Comparison of ENCODE assay signal across 13 mouse cellular contexts in the genomic region with DNA sequence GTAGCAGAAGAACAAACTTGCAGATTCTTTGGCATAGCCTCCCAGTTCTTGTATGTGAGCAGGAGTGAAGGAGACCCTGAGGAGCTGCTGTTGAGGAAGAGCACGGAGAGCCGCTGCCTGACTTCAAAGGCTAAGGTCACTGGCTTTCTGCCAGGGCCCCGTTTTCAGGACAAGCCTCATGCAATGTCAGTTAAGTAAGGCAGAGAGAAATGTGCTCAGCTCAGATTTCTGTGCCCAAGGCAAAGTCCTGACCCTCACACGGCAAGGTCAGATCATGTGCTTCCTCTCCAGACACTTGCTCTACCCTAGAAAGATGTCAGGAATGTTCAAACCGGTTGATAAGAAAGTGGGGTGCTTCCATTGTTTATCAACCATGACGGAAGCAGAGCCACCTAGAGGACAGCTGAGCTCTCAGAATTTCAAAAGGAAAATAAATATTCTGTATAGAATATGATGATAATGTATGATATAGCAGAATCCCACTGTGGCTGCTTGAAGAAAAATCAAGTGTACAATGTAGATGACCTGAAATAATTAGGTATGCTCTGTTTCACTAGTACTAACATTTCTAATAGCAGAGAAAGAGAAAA. TPM values are rescaled to one million over a fixed set of nuclear protein-coding genes. Genes with fewer than 3 reads are reported as not detected.
DNase-seq lines count a peak whose midpoint lies in the region; ATAC-seq and TF ChIP-seq lines count a peak whose summit lies in the region.
"Had no signal": no experiment of that assay in that cellular context is flagged by ENCODE, and none has a peak within 500 bp of the region (broad histone marks: within the 10 kb centered on the region; RNA-seq: fewer than 3 reads in every experiment).

No protein-coding gene starts in this region.

- H3K27ac ChIP-seq in heart, adult 2 months, result peak overlapping the region; percentile 72
- peak overlapping the region; percentile 25 for H3K27ac ChIP-seq in testis, adult 2 months (ENCODE audit: control insufficient read depth, insufficient read depth, low read depth, low read length)
- peak overlapping the region; percentile 82 for H3K27ac ChIP-seq in heart, postnatal 0 days (ENCODE audit: low read depth)
- H3K27ac ChIP-seq: limb, embryonic 15.5 days; midbrain, embryonic 15.5 days had no signal

- H3K27me3 ChIP-seq in heart, adult 2 months (ENCODE audit: control insufficient read depth, insufficient read depth, low read length), result no peaks in the 10 kb centered on the region
- H3K27me3 ChIP-seq in testis, adult 2 months (ENCODE audit: control insufficient read depth, insufficient read depth, low read length), result no peaks in the 10 kb centered on the region
- no peaks in the 10 kb centered on the region for H3K27me3 ChIP-seq in heart, postnatal 0 days (ENCODE audit: control insufficient read depth, insufficient read depth, low read length)
- H3K27me3 ChIP-seq: limb, embryonic 15.5 days; midbrain, embryonic 15.5 days had no signal

- 15% methylated on average over 6 of the region's 6 CpGs for WGBS in heart, adult 2 months
- 8% methylated on average over 6 of the region's 6 CpGs for WGBS in heart, postnatal 0 days

- no peak overlapping the region for H3K4me3 ChIP-seq in heart, adult 2 months
- H3K4me3 ChIP-seq in testis, adult 2 months (ENCODE audit: control insufficient read depth, low read depth, low read length), result peak overlapping the region; percentile 84
- H3K4me3 ChIP-seq in heart, postnatal 0 days (ENCODE audit: low read depth, low read length), result no peak overlapping the region
- H3K4me3 ChIP-seq: limb, embryonic 15.5 days; midbrain, embryonic 15.5 days had no signal

- H3K79me2 ChIP-seq in heart, adult 2 months (replicated peaks; ENCODE audit: control insufficient read depth, insufficient read depth, low read length), result no peaks in the 10 kb centered on the region

- TF ChIP-seq CTCF in heart, adult 2 months (IDR thresholded peaks at IDR 0.05), result peak; percentile 23; the same call in 1 of the 2 replicates
- TF ChIP-seq CTCF in testis, adult 2 months (IDR thresholded peaks at IDR 0.05; ENCODE audit: control insufficient read depth, insufficient read depth, insufficient replicate concordance, low read depth, low read length), result no peak
- no peak for TF ChIP-seq CTCF in heart, postnatal 0 days (IDR thresholded peaks at IDR 0.05; ENCODE audit: low read depth)

- H3K9me3 ChIP-seq in heart, postnatal 0 days (replicated peaks; ENCODE audit: control insufficient read depth, low read length), result no peaks in the 10 kb centered on the region
- H3K9me3 ChIP-seq: limb, embryonic 15.5 days; midbrain, embryonic 15.5 days had no signal

- H3K9ac ChIP-seq in heart, adult 2 months (ENCODE audit: low read depth, low read length), result no peak overlapping the region
- no peak overlapping the region for H3K9ac ChIP-seq in heart, postnatal 0 days (replicated peaks; ENCODE audit: low read depth, low read length)
- H3K9ac ChIP-seq: limb, embryonic 15.5 days; midbrain, embryonic 15.5 days had no signal

- peaks cover 4% of the 10 kb centered on the region for H3K4me1 ChIP-seq in heart, adult 2 months (ENCODE audit: control insufficient read depth, insufficient read depth, low read length)
- H3K4me1 ChIP-seq in testis, adult 2 months (ENCODE audit: control insufficient read depth, insufficient read depth, low read length), result no peaks in the 10 kb centered on the region
- H3K4me1 ChIP-seq in heart, postnatal 0 days (ENCODE audit: control insufficient read depth, insufficient read depth), result peaks cover 26% of the 10 kb centered on the region
- H3K4me1 ChIP-seq: midbrain, embryonic 15.5 days had no signal

- DNase-seq in heart, adult 2 months, result peak in 1 of 2 experiments; percentile 38
- DNase-seq in heart, adult 8-10 months (ENCODE audit: low spot score), result no peak
- no peak for DNase-seq in testis, postnatal 14 days (ENCODE audit: low spot score)
- peak; percentile 36 for DNase-seq in heart, postnatal 0 days (ENCODE audit: low spot score)
- no peak for DNase-seq in thymus, postnatal 14 days
- no peak for DNase-seq in frontal cortex, postnatal 25 days (ENCODE audit: low spot score in 2 of 2)
- DNase-seq in frontal cortex, adult 2 months (ENCODE audit: extremely low spot score in 1 of 2, low spot score in 1 of 2), result no peak
- DNase-seq: cerebellum, adult 11-12 months; retina, postnatal 1 day; thymus, postnatal 25 days had no signal

- no peak for TF ChIP-seq POLR2A in heart, adult 2 months (IDR thresholded peaks at IDR 0.05; ENCODE audit: insufficient read depth, low read depth, low read length)
- no peak for TF ChIP-seq POLR2A in testis, adult 2 months (IDR thresholded peaks at IDR 0.05; ENCODE audit: control insufficient read depth, low read depth, low read length)

- intact Hi-C loops in heart, adult 2 months (cut with DNase I), result no loop called here

- ATAC-seq in heart, postnatal 0 days (ENCODE audit: insufficient read depth, low read depth), result peak; percentile 33

- H3K36me3 ChIP-seq in heart, adult 2 months (ENCODE audit: control insufficient read depth, insufficient read depth, low read length), result no peaks in the 10 kb centered on the region
- peaks cover 5% of the 10 kb centered on the region; the same call in 1 of the 2 replicates for H3K36me3 ChIP-seq in testis, adult 2 months (ENCODE audit: control insufficient read depth, insufficient read depth, low read length)
- peaks cover 50% of the 10 kb centered on the region for H3K36me3 ChIP-seq in heart, postnatal 0 days (replicated peaks; ENCODE audit: control insufficient read depth, insufficient read depth, low read length)

- peak; percentile 73 for TF ChIP-seq EP300 in heart, adult 2 months (IDR thresholded peaks at IDR 0.05; ENCODE audit: insufficient read depth, low read depth, low read length)
- 0 out of 2 replicates have a peak, but pooled peaks have one; percentile 23 for TF ChIP-seq EP300 in heart, postnatal 0 days (IDR thresholded peaks at IDR 0.05; ENCODE audit: low read depth)

- no peak overlapping the region for H3K4me2 ChIP-seq in heart, postnatal 0 days (ENCODE audit: low read depth, low read length)
- H3K4me2 ChIP-seq: limb, embryonic 15.5 days; midbrain, embryonic 15.5 days had no signal

RNA-seq across cellular contexts. Expression of a gene that starts 40.0 kb away (rescaled TPM):
- under 1 TPM; 0.52 to 0.84 TPM for total RNA-seq in heart, adult 2 months (2021)
- 5.9 and 6.7 TPM in 2 replicates for polyA plus RNA-seq in heart, adult 2 months (2012; rRNA removed)
- 1 to 10 TPM; 1.0 to 2.2 (median 1.4) TPM for total RNA-seq in heart, adult 8-10 months (2022)
- polyA plus RNA-seq in testis, adult 2 months (2012; rRNA removed), result 0.41 and 0.61 TPM in 2 replicates
- 3.4 and 3.9 TPM in 2 replicates for total RNA-seq in heart, postnatal 0 days (2014; rRNA removed; ENCODE audit: low replicate concordance)
- polyA plus RNA-seq in heart, postnatal 0 days (2015; fragmentation: Nextera tagmentation; extraction: Ambion mirVana), result 1.0 and 1.2 TPM in 2 replicates
- polyA plus RNA-seq in frontal cortex, adult 2 months (2012; rRNA removed), result 103 and 109 TPM in 2 replicates

Comparison
In these comparisons a context has a peak if more than half of its experiments do, and no peak if none do; other contexts are left out.
1. H3K27ac ChIP-seq: peak in every context shown above with its lines; median percentile 82 in heart, postnatal 0 days; 72 in heart, adult 2 months; 25 in testis, adult 2 months.
2. RNA of a gene that starts 40.0 kb away (polyA plus RNA-seq): 103 to 109 TPM in frontal cortex, adult 2 months; 5.9 to 6.7 TPM in heart, adult 2 months, 1.0 to 1.2 TPM in heart, postnatal 0 days and 0.41 to 0.61 TPM in testis, adult 2 months; every median in the first group is over 10 times any median in the second.